Mouse (Mus musculus) T-helper 1 cell (primary cell): ENCODE data around the gene H2al1b.
"Not testable (repeated sequence)": the region's sequence is repeated elsewhere in the genome, so short reads cannot be mapped to it uniquely, and the experiment has no call there.

ENCODE experiments used
- in situ Hi-C: fragments of 300-600 bp; cut with MboI, MseI; formaldehyde crosslinking; loops from one replicate; pipeline ENCODE4 v1.15.1; 2025; ENCODE audit warnings: high pct_unique_total_duplicates

The H2al1b gene

GRCm38 (mm10) chrX:11302132-11302531 lies at the start of gene H2al1b:
TSS of gene H2al1b (plus strand) at chrX:11302432.
- in situ Hi-C loops = loop anchor here (25.0 kb wide), 2 partner anchors 690 to 1440 kb away; no protein-coding TSS in a partner anchor

- in situ Hi-C loops = no loop called here
Measured at GRCm38 (mm10) chrX:11254062-11254461, 48.2 kb upstream of the H2al1b start.

GRCm38 (mm10) chrX:11254521-11255207 lies 47.6 kb upstream of the H2al1b start:
- in situ Hi-C loops = no loop called here

GRCm38 (mm10) chrX:11255564-11256360 lies 46.5 kb upstream of the H2al1b start:
- in situ Hi-C loops = no loop called here

- in situ Hi-C loops = no loop called here
Measured at GRCm38 (mm10) chrX:11264918-11265317, 37.3 kb upstream of the H2al1b start.

GRCm38 (mm10) chrX:11267791-11268190 lies 34.4 kb upstream of the H2al1b start:
- in situ Hi-C loops = no loop called here

GRCm38 (mm10) chrX:11269074-11269473 lies 33.2 kb upstream of the H2al1b start:
- in situ Hi-C loops = no loop called here

GRCm38 (mm10) chrX:11273190-11273589 lies 29.0 kb upstream of the H2al1b start:
- in situ Hi-C loops = no loop called here

- in situ Hi-C loops = no loop called here
Measured at GRCm38 (mm10) chrX:11277083-11277482, 25.1 kb upstream of the H2al1b start.

GRCm38 (mm10) chrX:11280741-11281140 lies 21.5 kb upstream of the H2al1b start:
- in situ Hi-C loops = loop anchor here (5.0 kb wide), 1 partner anchor 37 kb away; the partner anchor contains the start of genes H2al1f and H2al1g

GRCm38 (mm10) chrX:11288306-11288882 lies 13.8 kb upstream of the H2al1b start:
- in situ Hi-C loops = no loop called here

GRCm38 (mm10) chrX:11289244-11289643 lies 13.0 kb upstream of the H2al1b start:
- in situ Hi-C loops = no loop called here

GRCm38 (mm10) chrX:11298957-11299356 lies 3.3 kb upstream of the H2al1b start, which contains the start of gene H2al1a:
TSS of gene H2al1a (plus strand) at chrX:11299257.
- in situ Hi-C loops = not testable (repeated sequence)

- in situ Hi-C loops = loop anchor here (25.0 kb wide), 2 partner anchors 693 to 1443 kb away; no protein-coding TSS in a partner anchor
Measured at GRCm38 (mm10) chrX:11305355-11305754, 3.1 kb downstream of the H2al1b start, which contains the start of gene H2al1c. TSS of gene H2al1c (plus strand) at chrX:11305655.

GRCm38 (mm10) chrX:11308524-11308923 lies 6.3 kb downstream of the H2al1b start, which contains the start of gene H2al1d:
TSS of gene H2al1d (plus strand) at chrX:11308824.
- in situ Hi-C loops = loop anchor here (25.0 kb wide), 2 partner anchors 696 to 1446 kb away; no protein-coding TSS in a partner anchor

GRCm38 (mm10) chrX:11311634-11312033 lies 9.4 kb downstream of the H2al1b start, which contains the start of gene H2al1e:
TSS of gene H2al1e (plus strand) at chrX:11311934.
- in situ Hi-C loops = loop anchor here (25.0 kb wide), 2 partner anchors 699 to 1449 kb away; no protein-coding TSS in a partner anchor

GRCm38 (mm10) chrX:11314858-11315257 lies 12.6 kb downstream of the H2al1b start, which contains the start of gene H2al1f:
TSS of gene H2al1f (plus strand) at chrX:11315158.
- in situ Hi-C loops = loop anchor here (5.0 to 25.0 kb wide), 3 partner anchors 33 to 1453 kb away; no protein-coding TSS in a partner anchor

- in situ Hi-C loops = loop anchor here (5.0 to 25.0 kb wide), 3 partner anchors 36 to 1456 kb away; no protein-coding TSS in a partner anchor
Measured at GRCm38 (mm10) chrX:11317956-11318355, 15.7 kb downstream of the H2al1b start, which contains the start of gene H2al1g. TSS of gene H2al1g (plus strand) at chrX:11318256.

- in situ Hi-C loops = loop anchor here (25.0 kb wide), 2 partner anchors 709 to 1459 kb away; no protein-coding TSS in a partner anchor
Measured at GRCm38 (mm10) chrX:11321192-11321591, 19.0 kb downstream of the H2al1b start, which contains the start of gene H2al1h. TSS of gene H2al1h (plus strand) at chrX:11321492.

GRCm38 (mm10) chrX:11324359-11324758 lies 22.1 kb downstream of the H2al1b start, which contains the start of gene H2al1i:
TSS of gene H2al1i (plus strand) at chrX:11324659.
- in situ Hi-C loops = loop anchor here (25.0 kb wide), 2 partner anchors 712 to 1462 kb away; no protein-coding TSS in a partner anchor

- in situ Hi-C loops = not testable (repeated sequence)
Measured at GRCm38 (mm10) chrX:11327522-11327921, 25.3 kb downstream of the H2al1b start, which contains the start of gene H2al1j. TSS of gene H2al1j (plus strand) at chrX:11327822.
